Mouse (Mus musculus): ENCODE measurements around the gene Cdh18. TPM values are rescaled to one million over a fixed set of nuclear protein-coding genes. Genes with fewer than 3 reads are reported as not detected.

The Cdh18 gene
- total and polyA plus RNA-seq, 3 experiments, result not detected

DNA sequence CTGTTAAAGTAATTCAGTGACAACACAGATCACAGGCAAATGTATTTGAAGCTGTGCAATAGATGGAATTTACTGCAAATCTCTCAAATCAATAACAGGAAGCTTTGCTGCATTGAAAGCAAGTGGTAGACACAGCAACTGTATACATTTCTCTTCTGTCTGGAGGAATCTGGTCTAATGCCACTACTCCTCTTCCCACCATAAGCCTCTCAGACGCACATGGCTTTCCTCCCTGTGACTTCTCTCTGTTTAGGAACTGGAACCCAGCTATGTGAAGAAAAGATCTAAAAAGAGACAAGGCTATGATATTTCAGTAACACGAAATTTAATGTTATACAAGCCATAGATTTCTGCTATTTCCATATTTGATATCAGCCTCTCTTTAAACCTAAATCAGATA is 13.0 kb upstream of the Cdh18 start:
- Histone ChIP-seq H3K27me3 (ENCODE audit: control insufficient read depth in 1 of 2, insufficient read depth in 2 of 2, low read length in 2 of 2) (no peaks in the 10 kb centered on the region), H3K9me3 (replicated peaks; ENCODE audit: insufficient read depth, low read length) (no peaks in the 10 kb centered on the region), H3K79me2 (ENCODE audit: control insufficient read depth, insufficient read depth, low read length, poor library complexity) (no peaks in the 10 kb centered on the region), H3K27ac (ENCODE audit: control insufficient read depth, low read depth, low read length) (no peak overlapping the region), H3K4me3 (ENCODE audit: control insufficient read depth in 1 of 2, insufficient read depth in 1 of 2, low read depth in 2 of 2, low read length in 2 of 2) (no peak overlapping the region), H3K9ac (ENCODE audit: control insufficient read depth, low read depth, low read length, poor library complexity, severe bottlenecking) (no peak overlapping the region), H3K4me1 (ENCODE audit: control insufficient read depth in 1 of 2, insufficient read depth in 2 of 2, low read length in 2 of 2) (no peaks in the 10 kb centered on the region), H3K36me3 (ENCODE audit: control insufficient read depth in 1 of 2, insufficient read depth in 2 of 2, low read length in 2 of 2) (no peaks in the 10 kb centered on the region)
- no peak for DNase-seq (ENCODE audit: low read depth, low spot score)
- TF ChIP-seq MYC (IDR thresholded peaks at IDR 0.05; ENCODE audit: low read depth, low read length) (no peak), CHD1 (IDR thresholded peaks at IDR 0.05; ENCODE audit: low read depth, low read length) (no peak), BHLHE40 (IDR thresholded peaks at IDR 0.05; ENCODE audit: borderline replicate concordance, low read depth, low read length) (no peak), USF2 (IDR thresholded peaks at IDR 0.05; ENCODE audit: borderline replicate concordance in 1 of 2, insufficient read depth in 1 of 2, low read depth in 1 of 2, low read length in 2 of 2) (no peak), TBP (IDR thresholded peaks at IDR 0.05; ENCODE audit: low read depth, low read length) (no peak), MEF2A (IDR thresholded peaks at IDR 0.05; ENCODE audit: extremely low read depth, insufficient replicate concordance, low read depth, low read length, poor library complexity, severe bottlenecking) (no peak), HCFC1 (IDR thresholded peaks at IDR 0.05; ENCODE audit: low read depth, low read length) (no peak), ZNF384 (IDR thresholded peaks at IDR 0.05; ENCODE audit: low read depth, low read length) (no peak), GABPA (IDR thresholded peaks at IDR 0.05; ENCODE audit: low read depth, low read length) (no peak), ETS1 (IDR thresholded peaks at IDR 0.05; ENCODE audit: low read depth, low read length) (no peak), SIN3A (IDR thresholded peaks at IDR 0.05; ENCODE audit: low read length) (no peak), ZKSCAN1 (IDR thresholded peaks at IDR 0.05; ENCODE audit: low read depth, low read length) (no peak), E2F4 (IDR thresholded peaks at IDR 0.05; ENCODE audit: borderline replicate concordance, low read depth, low read length) (no peak), EP300 (IDR thresholded peaks at IDR 0.05; ENCODE audit: low read depth in 1 of 2, low read length in 2 of 2) (no peak), MAFK (IDR thresholded peaks at IDR 0.05; ENCODE audit: borderline replicate concordance, low read depth, low read length) (no peak), RCOR1 (IDR thresholded peaks at IDR 0.05; ENCODE audit: low read depth, low read length) (no peak), MXI1 (IDR thresholded peaks at IDR 0.05; ENCODE audit: low read depth, low read length) (no peak), ZC3H11A (IDR thresholded peaks at IDR 0.05; ENCODE audit: low read depth, low read length) (no peak)

DNA sequence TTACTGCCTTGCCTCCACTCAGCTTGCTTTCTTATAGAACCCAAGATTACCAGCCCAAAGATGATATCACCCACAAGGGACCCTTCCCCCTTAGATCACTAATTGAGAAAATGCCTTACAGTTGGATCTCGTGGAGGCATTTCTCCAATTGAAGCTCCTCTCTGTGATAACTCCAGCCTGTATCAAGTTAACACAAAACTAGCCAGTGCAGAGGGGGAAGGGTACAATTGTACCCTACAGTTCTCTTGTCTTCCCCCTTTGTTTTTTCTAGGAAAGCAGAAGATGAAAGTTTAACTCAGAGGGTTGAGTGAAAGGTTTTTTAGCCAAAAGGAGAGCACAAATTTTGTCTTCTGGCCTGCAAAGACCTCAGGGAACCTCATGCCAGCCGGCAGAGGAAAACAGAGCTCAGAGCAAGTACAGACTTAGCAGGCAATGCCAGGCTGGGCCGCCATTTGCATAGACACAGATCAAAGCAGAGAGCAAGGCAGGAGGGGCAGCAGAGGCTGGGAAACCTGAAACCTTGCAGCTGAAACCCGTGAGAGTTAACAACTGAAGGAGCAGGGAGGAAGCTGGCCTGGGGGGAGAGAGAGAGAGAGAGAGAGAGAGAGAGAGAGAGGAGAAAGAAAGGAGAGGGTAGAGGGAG is 29.3 kb downstream of the Cdh18 start:
- Histone ChIP-seq H3K4me3 (ENCODE audit: control insufficient read depth in 1 of 2, insufficient read depth in 1 of 2, low read depth in 2 of 2, low read length in 2 of 2) (no peak overlapping the region), H3K79me2 (ENCODE audit: control insufficient read depth, insufficient read depth, low read length, poor library complexity) (no peaks in the 10 kb centered on the region), H3K4me1 (ENCODE audit: control insufficient read depth in 1 of 2, insufficient read depth in 2 of 2, low read length in 2 of 2) (no peaks in the 10 kb centered on the region), H3K9ac (ENCODE audit: control insufficient read depth, low read depth, low read length, poor library complexity, severe bottlenecking) (no peak overlapping the region), H3K27me3 (ENCODE audit: control insufficient read depth in 1 of 2, insufficient read depth in 2 of 2, low read length in 2 of 2) (no peaks in the 10 kb centered on the region), H3K27ac (ENCODE audit: control insufficient read depth, low read depth, low read length) (no peak overlapping the region), H3K9me3 (replicated peaks; ENCODE audit: insufficient read depth, low read length) (no peaks in the 10 kb centered on the region), H3K36me3 (ENCODE audit: control insufficient read depth in 1 of 2, insufficient read depth in 2 of 2, low read length in 2 of 2) (no peaks in the 10 kb centered on the region)
- TF ChIP-seq RAD21 (IDR thresholded peaks at IDR 0.05; ENCODE audit: low read depth, low read length), result no peak
- no peak for TF ChIP-seq EP300 (IDR thresholded peaks at IDR 0.05; ENCODE audit: low read depth in 1 of 2, low read length in 2 of 2)
- no peak for TF ChIP-seq TAL1 (IDR thresholded peaks at IDR 0.05; ENCODE audit: low read length)
- no peak for TF ChIP-seq CTCF (IDR thresholded peaks at IDR 0.05 in 2 of 3, conservative IDR thresholded peaks at IDR 0.05 in 1 of 3; ENCODE audit: control insufficient read depth in 1 of 3, insufficient read depth in 1 of 3, low read depth in 2 of 3, low read length in 3 of 3, poor library complexity in 1 of 3, severe bottlenecking in 1 of 3)
- TF ChIP-seq USF2 (IDR thresholded peaks at IDR 0.05; ENCODE audit: borderline replicate concordance in 1 of 2, insufficient read depth in 1 of 2, low read depth in 1 of 2, low read length in 2 of 2), result no peak
- TF ChIP-seq MEF2A (IDR thresholded peaks at IDR 0.05; ENCODE audit: extremely low read depth, insufficient replicate concordance, low read depth, low read length, poor library complexity, severe bottlenecking), result no peak
- TF ChIP-seq JUND (IDR thresholded peaks at IDR 0.05; ENCODE audit: low read depth, low read length), result no peak
- no peak for TF ChIP-seq UBTF (IDR thresholded peaks at IDR 0.05; ENCODE audit: borderline replicate concordance, insufficient read depth, low read depth, low read length)
- TF ChIP-seq TCF12 (IDR thresholded peaks at IDR 0.05; ENCODE audit: low read depth, low read length), result no peak
- no peak for TF ChIP-seq RCOR1 (IDR thresholded peaks at IDR 0.05; ENCODE audit: low read depth, low read length)
- TF ChIP-seq GATA1 (IDR thresholded peaks at IDR 0.05; ENCODE audit: low read depth, low read length), result no peak
- no peak for TF ChIP-seq GABPA (IDR thresholded peaks at IDR 0.05; ENCODE audit: low read depth, low read length)
- DNase-seq (ENCODE audit: low read depth, low spot score), result no peak
